Mouse (Mus musculus) ES-E14 (cell line): ENCODE data around the gene Ivd.

Experiments used
- MAFK ChIP-seq: IDR thresholded peaks from 2 replicates; pipeline ENCODE4 v1.6.1; 2014; ENCODE audit warnings: mild to moderate bottlenecking, low read depth, low read length, inconsistent platforms; ENCODE audit not compliant: insufficient read depth
- ZC3H11A ChIP-seq: IDR thresholded peaks from 2 replicates; pipeline ENCODE4 v1.6.1; 2012; ENCODE audit warnings: low read depth, mild to moderate bottlenecking, inconsistent platforms, low read length, borderline replicate concordance

GRCm38 (mm10) chr2:118897392-118897791, 35.6 kb downstream of the Ivd start:
- TF ChIP-seq MAFK (no peak), ZC3H11A (no peak)
